Mouse (Mus musculus) right cerebral cortex, adult 2 months (tissue): ENCODE results near the gene Ccdc142.
A peak's percentile ranks its signal among the peaks of the same experiment; 100 is the strongest.

ENCODE experiments used
- DNase-seq, 2 experiments: peaks; one replicate each; pipeline ENCODE4 v3.0.0; 2021 to 2022; ENCODE audit warnings: low spot score in 2 of 2

Gene Ccdc142

DNA sequence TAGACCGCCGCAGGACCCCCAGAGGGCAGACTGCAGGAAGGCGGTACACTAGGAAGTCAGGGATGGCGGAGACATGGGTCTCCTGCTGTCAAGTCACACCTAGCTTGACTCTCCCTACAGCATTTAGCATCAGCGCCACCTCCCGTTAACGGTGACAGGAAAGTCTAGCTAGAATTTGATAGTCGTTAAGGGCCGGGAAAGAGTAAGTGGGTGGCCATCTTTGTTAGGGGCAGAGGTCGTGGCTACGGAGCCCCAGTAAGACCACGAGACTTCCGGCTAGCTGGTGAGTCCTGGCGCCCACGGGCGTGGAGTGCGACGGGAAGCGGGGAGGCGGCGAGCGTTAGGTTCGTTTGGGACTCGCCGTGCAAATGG, at the start of gene Ccdc142, which contains the start of gene Gm42688:
Ccdc142 (plus strand) TSS at position 286 of the 372 bp plus-strand sequence.
Gm42688 (plus strand) TSS at position 302 of the 372 bp plus-strand sequence.
- peak; percentile 87 to 92 for DNase-seq

DNA sequence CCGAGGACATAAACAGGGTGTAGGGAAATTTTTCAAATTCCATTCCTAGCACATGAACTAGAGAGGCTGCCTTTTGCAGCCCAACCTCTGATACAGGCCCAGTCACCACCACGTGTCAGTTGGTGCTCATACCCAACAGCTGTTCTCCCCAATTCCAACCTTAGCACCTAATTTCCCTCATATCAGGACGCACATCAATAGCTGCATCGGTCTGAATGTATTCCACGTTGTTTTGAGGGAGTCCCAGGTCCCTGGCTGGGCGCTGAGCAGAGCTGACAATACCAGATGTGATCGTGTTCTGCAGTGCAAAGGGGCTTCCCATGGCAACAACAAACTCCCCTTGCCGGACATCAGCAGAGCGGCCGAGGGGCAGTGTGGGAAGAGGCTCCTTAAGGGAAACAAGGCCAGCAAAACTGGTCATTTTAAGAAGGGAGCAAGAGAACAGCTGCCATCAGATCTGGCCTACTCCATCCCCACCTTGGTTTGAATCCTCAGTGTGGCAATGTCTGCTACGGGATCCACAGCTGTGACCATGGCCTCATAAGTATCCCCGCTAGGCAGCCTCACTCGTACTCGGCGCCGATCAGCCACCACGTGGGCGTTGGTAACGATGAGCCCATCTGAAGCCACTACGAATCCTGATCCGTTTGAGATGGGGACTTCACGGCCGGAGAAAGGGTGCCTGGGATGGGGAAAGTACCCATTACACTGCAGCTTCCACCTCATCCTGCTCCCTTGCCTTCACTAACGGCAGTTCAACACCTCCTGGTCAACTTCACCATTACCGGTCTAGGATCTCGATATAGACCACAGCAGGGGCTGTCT, 48.1 kb upstream of the Ccdc142 start:
- peak; percentile 62 for DNase-seq

DNA sequence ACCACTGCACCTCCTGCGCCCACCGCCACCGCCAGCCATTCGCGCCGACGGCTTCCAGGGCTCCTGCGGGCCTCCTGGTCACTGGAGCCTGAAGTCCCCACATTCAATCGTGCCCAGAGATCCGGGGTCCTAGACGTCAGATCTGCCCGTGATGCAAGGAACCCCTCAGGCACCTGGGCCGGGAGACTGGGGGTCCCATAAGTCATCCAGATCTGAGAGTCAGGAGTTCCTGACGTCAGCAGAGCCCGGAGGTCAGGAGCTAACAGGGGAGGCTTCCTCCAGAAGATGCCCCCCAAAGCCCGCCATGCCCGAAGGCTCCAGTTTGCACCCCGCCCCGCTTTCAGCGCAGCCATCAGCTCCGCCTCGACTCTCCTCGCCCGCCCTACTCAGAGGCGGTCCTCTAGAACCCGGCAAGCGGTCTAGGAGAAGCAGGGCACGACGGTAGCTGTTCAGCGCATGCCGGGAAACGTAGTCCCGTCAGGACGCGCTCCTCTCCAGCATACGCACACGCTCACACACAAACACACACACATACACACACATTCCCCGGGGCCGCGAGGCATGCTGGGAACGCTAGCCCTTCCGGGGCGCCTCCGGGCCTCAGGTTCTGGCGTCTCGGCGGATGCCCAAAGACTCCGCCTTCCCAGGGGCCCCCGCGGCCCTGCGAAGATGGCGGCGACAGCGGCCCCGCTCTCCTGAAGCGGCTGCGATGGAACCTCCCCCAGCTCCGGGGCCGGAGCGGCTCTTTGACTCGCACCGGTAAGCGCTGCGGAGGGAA, 47.1 kb upstream of the Ccdc142 start, which contains the start of gene Aup1:
Aup1 (plus strand) TSS at position 448 of the 778 bp plus-strand sequence.
- DNase-seq = peak; percentile 97 to 98

- peak in 1 of 2 experiments; percentile 33 for DNase-seq
Measured at GRCm38 (mm10) chr6:83054871-83055431, 46.5 kb upstream of the Ccdc142 start, which contains the start of gene Htra2. Htra2 (minus strand) TSS chr6:83055273.

DNA sequence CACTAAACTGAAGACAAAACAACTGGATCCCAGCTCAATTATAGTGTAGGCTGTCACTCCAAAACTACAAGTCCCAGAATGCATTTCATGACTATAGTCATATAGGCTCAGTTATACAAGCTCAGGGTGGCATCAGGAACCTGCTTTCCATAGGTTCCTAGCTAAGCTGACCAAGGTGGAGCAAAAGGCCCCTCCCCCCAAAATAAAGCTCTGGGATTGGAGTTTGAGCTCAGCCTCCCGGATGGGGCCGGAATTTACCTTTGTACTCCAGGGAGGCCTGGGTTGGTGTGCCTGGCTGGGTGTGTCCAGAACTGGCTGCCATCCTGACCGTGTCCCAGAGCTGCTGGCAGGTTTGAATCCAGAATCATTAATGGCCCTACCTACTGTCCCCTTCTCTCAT, 43.6 kb upstream of the Ccdc142 start, which contains the start of gene Dqx1:
Dqx1 (plus strand) TSS at position 55 of the 400 bp plus-strand sequence.
- DNase-seq = no peak

GRCm38 (mm10) chr6:83058725-83059124, 42.7 kb upstream of the Ccdc142 start:
- no peak for DNase-seq

GRCm38 (mm10) chr6:83065995-83066394, 35.4 kb upstream of the Ccdc142 start:
- no peak for DNase-seq

GRCm38 (mm10) chr6:83066441-83066840, 35.0 kb upstream of the Ccdc142 start:
- DNase-seq = no peak

DNA sequence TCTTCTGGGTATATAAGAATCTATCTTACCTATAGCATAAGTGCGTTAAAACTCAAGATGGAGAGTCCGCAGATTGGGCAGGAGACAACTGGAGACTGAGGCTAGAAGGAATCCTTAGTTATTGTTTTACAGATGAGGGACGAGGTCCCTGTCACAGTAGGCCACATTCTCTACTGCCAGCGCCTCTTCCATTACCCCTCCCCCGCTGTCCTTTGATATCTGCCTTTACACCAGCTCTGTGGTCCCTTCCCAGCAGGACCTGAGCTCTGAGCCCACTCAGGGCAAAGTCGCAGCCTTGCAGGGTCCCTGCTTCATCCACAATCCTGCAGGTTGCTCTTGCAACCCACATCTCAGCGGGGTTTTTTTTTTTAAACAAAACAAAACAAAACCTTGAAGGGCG, 33.2 kb upstream of the Ccdc142 start:
- DNase-seq = no peak

GRCm38 (mm10) chr6:83068706-83069487, 32.5 kb upstream of the Ccdc142 start:
- no peak for DNase-seq

- no peak for DNase-seq
Measured at GRCm38 (mm10) chr6:83069488-83070246, 31.7 kb upstream of the Ccdc142 start.

DNA sequence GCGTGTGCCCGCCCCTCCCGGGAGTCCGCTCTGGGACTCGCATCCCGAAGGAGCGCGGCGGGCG, 31.3 kb upstream of the Ccdc142 start, which contains the start of gene Tlx2:
Tlx2 (minus strand) TSS at position 47 of the 64 bp plus-strand sequence.
- DNase-seq = no peak

GRCm38 (mm10) chr6:83070311-83071219, 30.8 kb upstream of the Ccdc142 start:
- DNase-seq = peak in 1 of 2 experiments; percentile 36

GRCm38 (mm10) chr6:83071220-83071619, 30.2 kb upstream of the Ccdc142 start:
- no peak for DNase-seq

GRCm38 (mm10) chr6:83074979-83075378, 26.4 kb upstream of the Ccdc142 start:
- no peak for DNase-seq

GRCm38 (mm10) chr6:83077630-83078323, 23.6 kb upstream of the Ccdc142 start, which contains the start of gene Pcgf1:
Pcgf1 (plus strand) TSS chr6:83077869.
- DNase-seq = peak; percentile 46 to 59

GRCm38 (mm10) chr6:83078324-83078858, 23.0 kb upstream of the Ccdc142 start:
- peak; percentile 100 for DNase-seq

DNA sequence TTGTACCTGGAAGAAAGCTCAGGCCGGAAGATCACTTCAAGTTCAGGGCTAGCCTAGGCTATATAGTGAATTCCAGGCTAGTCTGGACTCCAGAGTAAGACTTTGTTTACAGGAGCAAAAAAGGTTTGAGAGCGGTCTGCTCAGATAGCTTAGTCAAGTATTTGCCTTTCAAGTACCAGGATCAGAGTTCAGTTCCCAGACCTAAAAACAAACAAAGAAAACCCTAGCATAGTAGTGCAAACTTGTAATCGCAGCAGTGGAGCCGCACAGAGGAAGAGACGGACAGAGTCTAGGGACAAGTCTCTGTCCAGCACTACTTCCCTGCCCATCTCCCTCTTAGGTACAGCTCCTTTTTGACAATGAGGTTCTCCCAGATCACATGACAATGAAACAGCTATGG, 21.2 kb upstream of the Ccdc142 start:
- no peak for DNase-seq

DNA sequence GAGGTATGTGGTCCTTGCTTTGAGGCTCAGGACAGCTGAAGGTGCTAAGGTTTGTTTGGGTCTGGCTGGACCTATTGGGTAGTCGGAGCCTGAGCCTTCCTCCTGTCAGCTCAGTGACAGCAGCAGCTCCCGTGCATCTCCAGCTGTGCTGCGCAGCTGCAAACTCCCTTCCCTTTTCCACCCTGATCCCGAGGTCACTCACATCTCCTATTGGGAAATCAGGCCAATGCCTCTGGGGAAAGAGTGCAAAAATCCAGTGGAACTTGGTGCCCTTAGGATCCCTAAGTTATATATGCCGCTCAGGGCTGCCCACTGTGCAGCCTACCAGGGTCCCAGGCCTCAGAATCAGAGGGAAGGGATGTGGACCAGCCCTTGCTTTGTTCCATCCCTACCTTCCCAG, 17.9 kb upstream of the Ccdc142 start:
- DNase-seq = no peak
